Mouse (Mus musculus) liver, postnatal 0 days (tissue): ENCODE measurements around the gene Flt1.

ENCODE experiments used
- CTCF ChIP-seq: sonication (generic); IDR thresholded peaks from 2 replicates; pipeline ENCODE4 v1.5.1; 2016; ENCODE audit warnings: antibody characterized with exemption, low read depth
- EP300 ChIP-seq: IDR thresholded peaks from 2 replicates; pipeline ENCODE4 v1.6.1; 2016; ENCODE audit warnings: antibody characterized with exemption, low read depth, mild to moderate bottlenecking

DNA sequence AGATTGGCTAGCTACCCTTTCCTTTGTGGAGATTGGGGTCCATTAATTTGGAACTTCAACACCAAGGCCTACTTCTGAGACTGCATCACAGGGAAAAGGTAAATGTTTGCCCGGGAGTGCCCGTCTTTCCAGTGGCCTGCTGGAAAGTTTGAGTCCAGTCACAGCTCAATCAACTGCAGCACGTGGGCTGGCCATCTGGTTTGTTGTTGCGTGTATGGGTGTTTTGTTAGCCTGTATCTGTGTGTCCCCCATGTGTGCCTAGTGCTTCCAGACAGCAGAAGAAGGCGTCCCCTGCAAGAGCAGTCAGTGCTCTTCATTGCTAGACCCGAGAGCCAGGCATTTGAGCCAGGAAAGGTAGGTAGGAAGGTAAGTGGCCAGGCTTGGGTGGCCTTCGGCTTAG lies 160.4 kb downstream of the Flt1 start:
- no peak for TF ChIP-seq CTCF
- TF ChIP-seq EP300, result no peak
